Mouse (Mus musculus) megakaryocyte, embryonic 14.5 days (primary cell): ENCODE measurements at regions not wholly inside any gene's neighbourhood (a gene's known extent, or its start where the extent isn't known, plus 50 kb on each side); places are given as distances from the start of the nearest gene placed in this dataset.
"Not testable (repeated sequence)": the region's sequence is repeated elsewhere in the genome, so short reads cannot be mapped to it uniquely, and the experiment has no call there.

Experiments
- FLI1 ChIP-seq: IDR thresholded peaks from 2 replicates; pipeline ENCODE4 v1.6.1; 2012; ENCODE audit warnings: low read length, inconsistent platforms, mixed read lengths
- GATA1 ChIP-seq: IDR thresholded peaks from 3 replicates; pipeline ENCODE4 v1.6.1; 2012; ENCODE audit warnings: mixed read lengths, low read length, inconsistent platforms, borderline replicate concordance

DNA sequence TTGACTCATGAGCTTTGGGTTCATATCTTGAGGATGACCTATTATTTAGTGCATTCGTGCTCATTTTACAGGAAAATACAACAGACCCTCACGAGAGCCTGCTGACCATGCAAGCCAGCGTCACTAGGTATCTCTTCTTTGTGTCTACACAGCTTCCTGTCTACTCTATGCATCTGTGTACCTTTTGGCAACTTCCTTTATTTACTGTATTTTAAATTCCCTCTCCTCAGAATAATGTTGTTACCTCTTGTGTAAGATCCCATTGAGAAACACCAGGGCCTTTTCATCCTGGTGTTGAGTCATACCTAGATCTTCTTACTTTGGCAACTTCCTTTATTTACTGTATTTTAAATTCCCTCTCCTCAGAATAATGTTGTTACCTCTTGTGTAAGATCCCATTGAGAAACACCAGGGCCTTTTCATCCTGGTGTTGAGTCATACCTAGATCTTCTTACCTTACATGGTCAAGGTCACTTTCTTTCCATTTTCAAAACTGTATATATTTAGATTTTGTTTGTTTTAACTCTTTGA, 639.1 kb upstream of the Rorb start:
- not testable (repeated sequence) for TF ChIP-seq GATA1, FLI1
